Mouse (Mus musculus): ENCODE results near the gene Auts2. TPM values are rescaled to one million over a fixed set of nuclear protein-coding genes. Genes with fewer than 3 reads are reported as not detected.

The Auts2 gene
- total and polyA plus RNA-seq, 2 experiments from 2014 or later = 35.2 to 57.5 TPM

GRCm38 (mm10) chr5:132537475-132537874 lies 5.7 kb downstream of the Auts2 start:
- no peak for DNase-seq (ENCODE audit: low spot score)
- H3K4me3 ChIP-seq (ENCODE audit: low read depth, low read length) = no peak overlapping the region
- H3K36me3 ChIP-seq (ENCODE audit: insufficient read depth, low read length) = no peaks in the 10 kb centered on the region
- no peak for TF ChIP-seq CTCF (IDR thresholded peaks at IDR 0.05)
- no peak overlapping the region for H3K4me2 ChIP-seq (ENCODE audit: low read depth, low read length, poor library complexity, severe bottlenecking)
- H3K9me3 ChIP-seq (ENCODE audit: low read length) = no peaks in the 10 kb centered on the region
- no peak overlapping the region for H3K27ac ChIP-seq (ENCODE audit: low read depth, low read length)
- H3K9ac ChIP-seq (replicated peaks; ENCODE audit: low read length, poor library complexity, severe bottlenecking) = no peak overlapping the region
- 86% methylated on average over 4 of the region's 4 CpGs for WGBS
- peaks cover 5% of the 10 kb centered on the region; the same call in 1 of the 2 replicates for H3K4me1 ChIP-seq (ENCODE audit: insufficient read depth, low read length)
- no peak for ATAC-seq (ENCODE audit: low FRiP score)
- no peaks in the 10 kb centered on the region for H3K27me3 ChIP-seq (ENCODE audit: insufficient read depth, low read length)

GRCm38 (mm10) chr5:132526395-132526794 lies 16.7 kb downstream of the Auts2 start:
- WGBS = 48% methylated on average over 3 of the region's 3 CpGs
- H3K36me3 ChIP-seq (ENCODE audit: insufficient read depth, low read length) = no peaks in the 10 kb centered on the region
- no peaks in the 10 kb centered on the region for H3K4me1 ChIP-seq (ENCODE audit: insufficient read depth, low read length)
- ATAC-seq (ENCODE audit: low FRiP score) (no peak), DNase-seq (ENCODE audit: low spot score) (no peak)
- H3K27me3 ChIP-seq (ENCODE audit: insufficient read depth, low read length) = no peaks in the 10 kb centered on the region
- no peak overlapping the region for H3K4me2 ChIP-seq (ENCODE audit: low read depth, low read length, poor library complexity, severe bottlenecking)
- H3K9ac ChIP-seq (replicated peaks; ENCODE audit: low read length, poor library complexity, severe bottlenecking) = no peak overlapping the region
- H3K4me3 ChIP-seq (ENCODE audit: low read depth, low read length) = no peak overlapping the region
- no peak overlapping the region for H3K27ac ChIP-seq (ENCODE audit: low read depth, low read length)
- TF ChIP-seq CTCF (IDR thresholded peaks at IDR 0.05) = no peak
- no peaks in the 10 kb centered on the region for H3K9me3 ChIP-seq (ENCODE audit: low read length)

DNA sequence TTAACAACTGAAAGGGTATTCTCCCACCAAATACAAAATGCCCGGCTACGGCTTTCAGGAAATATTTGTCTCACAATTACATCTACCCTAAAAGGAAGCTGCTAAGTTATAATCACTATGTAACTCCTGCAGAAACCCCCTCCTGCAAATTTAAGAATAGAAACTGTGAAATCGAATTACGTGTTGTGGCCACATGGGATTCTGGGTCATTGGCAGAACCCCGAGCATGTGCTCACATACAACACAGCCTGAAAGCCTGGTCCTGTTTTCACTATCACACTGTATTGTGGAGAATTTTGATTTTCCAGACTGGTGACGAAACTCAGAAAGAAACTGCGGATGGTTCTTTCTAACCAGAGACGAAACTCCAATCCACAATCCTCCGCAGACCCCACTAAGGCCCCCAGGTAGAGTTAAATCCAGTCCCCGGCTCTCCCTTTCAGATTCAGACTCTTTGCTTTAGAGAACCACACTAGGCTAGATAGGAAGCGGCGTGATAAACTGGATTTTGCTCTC lies 21.7 kb downstream of the Auts2 start:
- Histone ChIP-seq H3K4me2 (ENCODE audit: low read depth, low read length, poor library complexity, severe bottlenecking) (no peak overlapping the region), H3K4me1 (ENCODE audit: insufficient read depth, low read length) (peaks cover 4% of the 10 kb centered on the region; the same call in 1 of the 2 replicates), H3K27me3 (ENCODE audit: insufficient read depth, low read length) (no peaks in the 10 kb centered on the region), H3K9ac (replicated peaks; ENCODE audit: low read length, poor library complexity, severe bottlenecking) (no peak overlapping the region), H3K4me3 (ENCODE audit: low read depth, low read length) (no peak overlapping the region), H3K36me3 (ENCODE audit: insufficient read depth, low read length) (no peaks in the 10 kb centered on the region), H3K9me3 (ENCODE audit: low read length) (no peaks in the 10 kb centered on the region), H3K27ac (ENCODE audit: low read depth, low read length) (no peak overlapping the region)
- 38% methylated on average over 12 of the region's 12 CpGs for WGBS
- TF ChIP-seq CTCF (IDR thresholded peaks at IDR 0.05) = no peak
- ATAC-seq (ENCODE audit: low FRiP score) (no peak), DNase-seq (ENCODE audit: low spot score) (no peak)

DNA sequence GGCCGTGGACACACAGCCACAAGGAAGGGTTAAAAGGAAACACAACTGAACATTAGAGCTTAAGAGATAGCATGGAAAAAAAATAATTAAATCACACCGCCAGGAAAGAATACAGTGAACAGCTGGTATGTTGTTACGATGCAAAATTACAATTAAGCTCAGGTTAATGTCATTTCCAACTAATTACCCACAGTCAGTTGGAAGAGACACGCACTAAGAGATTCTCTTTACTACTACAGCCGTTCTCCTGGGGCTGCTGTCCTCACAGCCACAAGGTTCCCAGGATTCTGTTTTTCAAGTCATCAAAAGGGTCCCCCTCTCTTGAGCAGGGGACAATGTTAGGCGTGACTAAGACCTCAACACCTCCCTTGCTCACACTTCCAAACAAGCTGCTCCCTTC lies 25.3 kb downstream of the Auts2 start:
- 56% methylated on average over 6 of the region's 6 CpGs for WGBS
- Histone ChIP-seq H3K27me3 (ENCODE audit: insufficient read depth, low read length) (no peaks in the 10 kb centered on the region), H3K9me3 (ENCODE audit: low read length) (no peaks in the 10 kb centered on the region), H3K36me3 (ENCODE audit: insufficient read depth, low read length) (no peaks in the 10 kb centered on the region), H3K27ac (ENCODE audit: low read depth, low read length) (no peak overlapping the region), H3K4me1 (ENCODE audit: insufficient read depth, low read length) (peaks cover 4% of the 10 kb centered on the region; the same call in 1 of the 2 replicates), H3K4me3 (ENCODE audit: low read depth, low read length) (no peak overlapping the region), H3K9ac (replicated peaks; ENCODE audit: low read length, poor library complexity, severe bottlenecking) (no peak overlapping the region), H3K4me2 (ENCODE audit: low read depth, low read length, poor library complexity, severe bottlenecking) (no peak overlapping the region)
- TF ChIP-seq CTCF (IDR thresholded peaks at IDR 0.05) = no peak
- DNase-seq (ENCODE audit: low spot score) (no peak), ATAC-seq (ENCODE audit: low FRiP score) (no peak)

- peaks cover 4% of the 10 kb centered on the region; the same call in 1 of the 2 replicates for H3K4me1 ChIP-seq (ENCODE audit: insufficient read depth, low read length)
- H3K4me3 ChIP-seq (ENCODE audit: low read depth, low read length) = no peak overlapping the region
- H3K4me2 ChIP-seq (ENCODE audit: low read depth, low read length, poor library complexity, severe bottlenecking) = no peak overlapping the region
- H3K27me3 ChIP-seq (ENCODE audit: insufficient read depth, low read length) = no peaks in the 10 kb centered on the region
- H3K9me3 ChIP-seq (ENCODE audit: low read length) = no peaks in the 10 kb centered on the region
- DNase-seq (ENCODE audit: low spot score) (no peak), ATAC-seq (ENCODE audit: low FRiP score) (no peak)
- TF ChIP-seq CTCF (IDR thresholded peaks at IDR 0.05) = no peak
- WGBS = 93% methylated on average over 6 of the region's 6 CpGs
- no peaks in the 10 kb centered on the region for H3K36me3 ChIP-seq (ENCODE audit: insufficient read depth, low read length)
- no peak overlapping the region for H3K9ac ChIP-seq (replicated peaks; ENCODE audit: low read length, poor library complexity, severe bottlenecking)
- no peak overlapping the region for H3K27ac ChIP-seq (ENCODE audit: low read depth, low read length)
These were observed 28.6 kb downstream of the Auts2 start for GRCm38 (mm10) chr5:132514521-132514920.

GRCm38 (mm10) chr5:132513206-132513605 lies 29.9 kb downstream of the Auts2 start:
- 55% methylated on average over 7 of the region's 7 CpGs for WGBS
- Histone ChIP-seq H3K4me3 (ENCODE audit: low read depth, low read length) (no peak overlapping the region), H3K9me3 (ENCODE audit: low read length) (no peaks in the 10 kb centered on the region), H3K36me3 (ENCODE audit: insufficient read depth, low read length) (no peaks in the 10 kb centered on the region), H3K27me3 (ENCODE audit: insufficient read depth, low read length) (no peaks in the 10 kb centered on the region), H3K27ac (ENCODE audit: low read depth, low read length) (no peak overlapping the region), H3K4me2 (ENCODE audit: low read depth, low read length, poor library complexity, severe bottlenecking) (no peak overlapping the region), H3K9ac (replicated peaks; ENCODE audit: low read length, poor library complexity, severe bottlenecking) (no peak overlapping the region), H3K4me1 (ENCODE audit: insufficient read depth, low read length) (peaks cover 4% of the 10 kb centered on the region; the same call in 1 of the 2 replicates)
- no peak for TF ChIP-seq CTCF (IDR thresholded peaks at IDR 0.05)
- ATAC-seq (ENCODE audit: low FRiP score) (no peak), DNase-seq (ENCODE audit: low spot score) (no peak)

Measured in midbrain, postnatal 0 days (tissue).